Mouse (Mus musculus) layer of hippocampus, postnatal 10 days (tissue): ENCODE measurements around the gene Ppm1m. TPM values are rescaled to one million over a fixed set of nuclear protein-coding genes. Genes with fewer than 3 reads are reported as not detected.
A peak's percentile ranks its signal among the peaks of the same experiment; 100 is the strongest.

Experiments used
- DNase-seq, 2 experiments: peaks; one replicate each; pipeline ENCODE4 v3.0.0; 2021; ENCODE audit warnings: low spot score in 2 of 2
- microRNA-seq, 2 experiments: library from miRNA; unstranded; fragments of <30 nt; microRNA quantifications; one replicate each; pipeline ENCODE4 v1.2.0; 2021
- total RNA-seq, 2 experiments: library from RNA; stranded (reverse); gene quantifications; 2 replicates each; pipeline ENCODE4 v1.2.3; 2021

Gene Ppm1m
- total RNA-seq, 2 experiments from 2014 or later = 12.8 to 18.8 TPM

GRCm38 (mm10) chr9:106159784-106160301 lies 39.7 kb downstream of the Ppm1m start:
- DNase-seq = peak; percentile 94 to 95

DNA sequence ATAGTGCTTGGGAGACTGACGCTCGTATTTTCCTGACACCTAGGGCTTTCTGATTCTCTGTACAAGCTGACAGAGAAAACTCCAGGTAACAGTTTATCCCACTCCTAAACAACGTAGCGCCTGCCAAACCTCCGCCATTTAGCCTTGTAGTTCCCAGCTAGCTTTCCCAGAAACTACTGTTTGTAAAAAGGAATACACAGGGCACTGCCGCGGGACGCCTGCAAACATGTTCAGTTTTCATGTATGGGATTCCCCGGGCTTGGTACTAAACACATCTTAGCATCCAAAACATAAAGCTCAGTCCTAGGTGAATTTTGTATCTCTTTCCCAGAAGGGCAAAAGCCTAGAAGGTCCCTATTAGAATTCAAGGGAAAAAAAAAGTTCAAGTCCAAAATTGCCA lies 40.3 kb downstream of the Ppm1m start:
- no peak for DNase-seq

DNA sequence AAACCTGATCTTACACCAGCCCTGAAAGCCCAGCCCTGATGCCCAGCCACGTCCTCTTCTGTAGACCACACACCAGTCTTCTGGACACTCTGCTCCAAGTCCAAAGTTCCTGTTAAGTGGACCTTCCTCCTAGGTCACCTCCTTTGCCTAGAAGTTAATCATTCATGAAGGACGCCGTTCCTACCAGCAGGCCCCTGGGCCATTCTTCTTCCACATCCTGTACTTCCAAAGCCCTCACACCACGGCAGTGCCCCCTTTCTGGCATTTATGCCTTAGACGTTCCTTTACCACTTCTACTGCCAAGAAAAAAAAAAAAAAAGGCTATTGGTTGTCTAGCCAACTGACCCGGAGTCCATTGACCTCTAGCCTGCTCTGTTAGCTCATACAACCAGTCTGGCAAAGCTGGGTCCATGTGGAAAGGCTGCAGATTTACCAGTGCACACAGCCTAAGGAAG lies 41.5 kb downstream of the Ppm1m start, which contains the start of gene Glyctk:
TSS of gene Glyctk (minus strand) at position 102 of the 455 bp plus-strand sequence.
- DNase-seq = no peak

GRCm38 (mm10) chr9:106157623-106157925 lies 42.0 kb downstream of the Ppm1m start:
- no peak for DNase-seq

DNA sequence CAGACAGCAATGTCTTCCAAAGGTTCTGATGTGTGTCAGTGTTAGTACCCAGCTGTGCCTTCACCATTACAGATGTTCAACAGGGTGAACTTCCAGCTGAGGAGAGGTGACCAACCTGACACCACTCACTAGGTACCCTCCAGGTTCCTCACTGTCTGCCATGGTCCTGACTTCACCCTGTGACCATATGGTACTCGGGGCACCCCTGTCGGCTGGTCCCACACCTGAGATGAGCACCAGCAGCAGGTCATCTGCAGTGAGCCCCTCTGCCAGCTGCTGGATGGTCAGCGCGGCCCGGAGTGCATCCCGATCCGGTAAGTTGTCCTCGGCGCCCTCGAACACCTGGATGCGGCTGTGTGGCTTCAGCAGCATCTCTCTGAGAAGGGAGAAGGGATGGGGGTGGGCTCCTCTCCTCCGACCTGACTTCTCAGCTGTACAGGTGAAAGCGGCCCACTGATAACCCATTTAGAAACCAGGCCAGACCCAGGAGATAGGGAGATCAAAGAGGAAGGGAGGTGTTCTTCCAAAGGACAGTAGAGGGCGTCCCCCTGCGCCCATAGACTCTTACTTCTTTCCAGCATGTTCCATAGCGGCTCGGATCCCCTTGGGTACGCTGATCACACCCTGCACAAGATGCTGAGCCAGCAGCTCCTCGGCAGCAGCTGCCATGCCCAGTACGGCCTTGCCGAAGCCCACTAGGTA lies 42.5 kb downstream of the Ppm1m start:
- DNase-seq = no peak

DNA sequence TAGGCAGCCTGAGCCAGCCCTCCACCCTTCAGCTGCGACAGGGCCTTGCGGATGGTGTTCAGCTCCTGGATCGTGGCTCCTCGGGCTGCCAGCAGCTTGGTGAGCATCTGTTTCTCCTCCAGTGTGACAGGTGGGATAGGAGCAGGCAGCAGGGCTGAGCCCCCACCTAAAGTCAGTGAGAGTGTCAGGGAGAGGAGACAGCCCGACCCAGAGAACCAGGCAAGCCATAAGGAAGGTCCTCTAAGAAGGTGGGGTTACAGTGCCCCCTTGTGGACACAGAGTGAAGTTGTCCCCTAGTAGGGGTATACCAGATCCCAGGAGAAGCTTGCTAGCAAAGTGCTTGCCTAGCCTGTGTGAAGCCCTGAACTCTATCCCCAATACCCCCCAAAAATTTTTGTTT lies 43.1 kb downstream of the Ppm1m start:
- peak; percentile 70 to 72 for DNase-seq

- DNase-seq = no peak
Observed at GRCm38 (mm10) chr9:106154106-106154505, 45.4 kb downstream of the Ppm1m start.

GRCm38 (mm10) chr9:106149399-106149754 lies 50.2 kb downstream of the Ppm1m start:
- DNase-seq = no peak

DNA sequence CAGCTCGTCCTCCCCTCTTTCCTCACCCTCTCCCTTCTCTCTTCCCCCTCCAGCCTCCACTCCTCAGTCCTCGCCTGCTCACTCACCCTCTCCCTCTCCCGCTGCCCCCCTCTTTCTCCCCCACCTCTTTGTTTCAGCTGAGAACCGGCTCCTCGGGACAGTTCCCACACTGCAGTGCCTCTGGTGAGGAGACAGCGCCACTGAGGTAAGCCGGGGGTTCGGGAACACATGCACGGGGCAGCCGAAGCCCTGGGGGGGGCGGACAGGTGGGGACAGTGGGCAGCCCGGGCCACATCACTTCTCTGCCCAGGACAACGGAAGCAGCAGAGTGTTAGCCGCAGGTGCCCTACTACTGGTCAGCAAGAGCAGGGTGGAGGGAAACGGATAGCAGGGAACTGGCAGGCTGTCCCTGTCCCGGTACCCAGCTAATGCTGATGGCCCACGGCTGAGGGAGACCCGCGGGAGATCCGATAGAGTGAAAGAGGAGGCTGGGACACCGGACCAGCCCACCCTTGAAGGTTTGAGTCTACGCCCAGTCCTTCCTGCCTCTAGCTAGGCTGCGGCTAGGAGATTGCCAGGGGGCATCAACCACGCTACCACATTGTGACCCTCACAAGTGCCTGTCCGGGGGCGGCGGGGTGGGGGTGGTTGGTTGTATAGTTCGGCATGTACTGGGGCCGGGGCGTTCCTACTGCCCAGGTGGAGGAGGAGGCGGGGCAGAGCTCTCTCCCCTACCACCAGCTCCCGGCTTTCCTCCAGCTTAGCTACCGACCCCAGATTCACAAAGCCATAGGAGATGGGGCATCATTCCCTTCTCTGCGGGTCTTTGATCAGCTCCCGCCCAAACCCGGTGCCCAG lies 50.8 kb downstream of the Ppm1m start:
- DNase-seq = no peak

DNA sequence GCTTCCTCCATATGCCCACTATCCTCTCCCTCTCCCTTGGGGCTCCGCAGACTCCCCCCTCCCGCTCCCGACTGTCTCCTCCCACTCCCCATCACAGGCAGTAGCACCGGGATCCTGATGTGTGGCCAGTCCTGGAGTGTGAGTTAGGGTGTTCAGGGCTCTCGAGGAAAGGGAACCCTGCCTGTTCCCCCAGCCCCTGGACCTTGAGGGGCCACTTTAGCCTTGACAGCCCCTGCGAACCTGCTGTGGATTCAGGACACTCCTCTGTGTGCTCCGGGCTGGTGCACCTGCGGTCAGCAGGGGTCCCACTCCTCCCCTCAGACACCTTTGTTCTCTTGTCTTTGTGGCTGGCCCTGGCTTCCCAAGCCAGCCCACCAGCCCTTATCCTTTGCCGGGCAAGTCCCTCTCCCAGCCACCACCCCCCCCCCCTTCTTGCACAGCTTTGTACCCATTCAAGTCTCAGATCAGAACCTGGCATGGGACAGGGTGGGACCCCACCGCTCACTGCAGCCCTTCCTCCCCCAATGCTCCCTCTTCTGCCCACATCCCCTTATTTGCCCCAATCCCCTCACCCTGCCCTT lies 51.6 kb downstream of the Ppm1m start:
- DNase-seq = no peak

DNA sequence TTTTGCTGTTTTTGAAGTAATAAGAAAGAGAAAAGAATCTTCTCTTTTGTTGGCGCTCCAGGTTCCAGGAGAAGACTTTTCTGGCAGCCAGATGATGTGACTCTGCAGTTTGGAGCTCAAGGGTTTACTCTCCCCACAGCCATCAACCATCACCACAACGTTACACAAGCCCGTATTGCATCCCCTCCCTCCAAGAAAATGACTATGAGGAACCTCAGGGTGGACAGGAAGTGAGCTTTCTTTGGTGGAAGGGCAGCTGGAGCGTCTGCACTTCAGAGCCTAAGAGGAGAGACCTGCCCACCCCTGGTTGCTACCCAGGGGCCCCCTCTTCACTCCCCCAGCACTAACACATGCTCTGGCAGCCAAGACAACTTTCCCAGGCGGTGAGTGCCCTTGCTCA lies 52.3 kb downstream of the Ppm1m start:
- no peak for DNase-seq

DNA sequence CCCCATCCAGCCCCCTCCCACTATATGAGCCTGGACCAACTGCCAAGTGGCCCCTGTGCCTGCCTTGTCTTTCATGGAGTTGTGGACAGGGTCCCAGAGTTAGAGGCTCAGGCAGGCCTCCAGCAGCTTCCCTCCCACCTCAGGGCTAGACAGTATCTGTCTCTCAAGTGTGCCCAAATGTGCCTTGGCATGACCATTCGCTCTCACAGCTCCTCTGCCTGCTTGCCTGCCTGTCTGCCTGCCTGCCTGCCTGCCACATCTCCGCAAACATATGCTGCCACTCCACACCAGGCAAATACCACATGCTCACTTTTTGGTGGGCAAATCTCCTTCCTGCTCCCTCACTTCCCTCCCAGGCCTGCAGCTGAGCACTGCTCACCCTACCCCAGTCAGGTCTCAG lies 54.0 kb downstream of the Ppm1m start:
- DNase-seq = no peak

Small RNA genes lying within 50 kb of the gene (microRNA-seq; reads per million reads assigned to microRNA genes)
- gene Mir135a-1 = 28.4 to 46.0 reads per million in 2 experiments
- gene Mirlet7g = 54,071 to 54,718 reads per million in 2 experiments

Other genes starting within 250 kb of the Ppm1m start
- gene Col6a5, start 239.1 kb downstream of the Ppm1m start, total RNA-seq = 1 to 10 TPM; 1.4 to 2.8 TPM
- gene Col6a4, start 103.0 kb downstream of the Ppm1m start, total RNA-seq = 1 to 10 TPM in 1 of 2 experiments, under 1 TPM in 1; 0.96 to 1.9 TPM
- 1 to 10 TPM; 4.5 to 6.0 TPM for gene Glyctk, start 41.6 kb downstream of the Ppm1m start, total RNA-seq
- 100 to 1,000 TPM; 156 to 164 TPM for gene Wdr82, start 28.8 kb downstream of the Ppm1m start, total RNA-seq
- gene Twf2, start 3.4 kb upstream of the Ppm1m start, total RNA-seq = 10 to 100 TPM; 40.8 to 41.3 TPM
- gene Tlr9, start 22.9 kb upstream of the Ppm1m start, total RNA-seq = 1 to 10 TPM; 1.2 to 1.4 TPM
- 100 to 1,000 TPM; 139 TPM for gene Alas1, start 48.9 kb upstream of the Ppm1m start, total RNA-seq
- gene Poc1a, start 81.3 kb upstream of the Ppm1m start, total RNA-seq = 10 to 100 TPM; 12.2 to 12.6 TPM
- 10 to 100 TPM; 58.7 to 64.2 TPM for gene Dusp7, start 168.9 kb upstream of the Ppm1m start, total RNA-seq
- 100 to 1,000 TPM; 421 to 423 TPM for gene Rpl29, start 229.7 kb upstream of the Ppm1m start, total RNA-seq
- gene Acy1, start 238.6 kb upstream of the Ppm1m start, total RNA-seq = 10 to 100 TPM; 11.0 to 13.2 TPM
- 10 to 100 TPM in 1 of 2 experiments, 1 to 10 TPM in 1; 9.9 to 10.6 TPM for gene Abhd14b, start 247.7 kb upstream of the Ppm1m start, total RNA-seq
- 10 to 100 TPM; 51.1 to 53.2 TPM for gene Abhd14a, start 247.9 kb upstream of the Ppm1m start, total RNA-seq